Mouse (Mus musculus) myocyte (in vitro differentiated cells): ENCODE results near the gene Mmp24. TPM values are rescaled to one million over a fixed set of nuclear protein-coding genes. Genes with fewer than 3 reads are reported as not detected.
A peak's percentile ranks its signal among the peaks of the same experiment; 100 is the strongest.

Source experiments
- H3K27me3 ChIP-seq: one replicate; pipeline ENCODE4 v1.6.1; 2011; ENCODE audit not compliant: control insufficient read depth, insufficient read depth, insufficient read length
- H3K36me3 ChIP-seq: one replicate; pipeline ENCODE4 v1.6.1; 2011; ENCODE audit not compliant: control insufficient read depth, insufficient read depth
- H3K4me2 ChIP-seq: one replicate; pipeline ENCODE4 v1.6.1; 2011; ENCODE audit warnings: low read depth, control low read depth
- H3K4me3 ChIP-seq: one replicate; pipeline ENCODE4 v1.5.1; 2011; ENCODE audit warnings: mild to moderate bottlenecking, control low read depth, moderate library complexity
- H3K79me2 ChIP-seq: one replicate; pipeline ENCODE4 v1.6.1; 2011; ENCODE audit not compliant: control insufficient read depth, insufficient read depth
- H3ac ChIP-seq: one replicate; pipeline ENCODE4 v1.6.1; 2011; ENCODE audit not compliant: control insufficient read depth, insufficient read length
- CEBPB ChIP-seq: IDR thresholded peaks from 2 replicates; pipeline ENCODE4 v1.6.1; 2011; ENCODE audit warnings: mild to moderate bottlenecking, moderate library complexity; ENCODE audit not compliant: poor library complexity, insufficient read depth, severe bottlenecking
- E2F4 ChIP-seq: IDR thresholded peaks from one replicate; pipeline ENCODE4 v1.6.1; 2011; ENCODE audit warnings: mild to moderate bottlenecking, control low read depth, moderate library complexity; ENCODE audit not compliant: insufficient read depth
- MAX ChIP-seq: IDR thresholded peaks from one replicate; pipeline ENCODE4 v1.6.1; 2011; ENCODE audit warnings: low read depth, mild to moderate bottlenecking, control low read depth
- MYOD1 ChIP-seq, 3 experiments: IDR thresholded peaks; one replicate each; pipeline ENCODE4 v1.6.1; 2011; ENCODE audit warnings: control low read depth in 2 of 3, low read depth in 2 of 3, mild to moderate bottlenecking in 2 of 3, moderate library complexity in 1 of 3; ENCODE audit not compliant: insufficient read length in 2 of 3, control insufficient read depth in 1 of 3
- MYOG ChIP-seq, 3 experiments: IDR thresholded peaks; one replicate each; pipeline ENCODE4 v1.6.1; 2011; ENCODE audit warnings: control low read depth in 2 of 3, low read depth in 2 of 3, mild to moderate bottlenecking in 2 of 3; ENCODE audit not compliant: insufficient read length in 2 of 3, control insufficient read depth in 1 of 3, insufficient read depth in 1 of 3
- POLR2A ChIP-seq: IDR thresholded peaks from one replicate; pipeline ENCODE4 v1.6.1; 2011; ENCODE audit warnings: low read depth, mild to moderate bottlenecking, control low read depth, moderate library complexity; ENCODE audit not compliant: insufficient read length
- POLR2AphosphoS2 ChIP-seq: IDR thresholded peaks from one replicate; pipeline ENCODE4 v1.6.1; 2011; ENCODE audit warnings: low read depth, control low read depth; ENCODE audit not compliant: insufficient read length
- REST ChIP-seq: IDR thresholded peaks from one replicate; pipeline ENCODE4 v1.6.1; 2011; ENCODE audit warnings: mild to moderate bottlenecking, control low read depth, moderate library complexity; ENCODE audit not compliant: insufficient read depth, insufficient read length
- SRF ChIP-seq: IDR thresholded peaks from one replicate; pipeline ENCODE4 v1.6.1; 2011; ENCODE audit warnings: low read depth; ENCODE audit not compliant: control insufficient read depth, insufficient read length
- TCF12 ChIP-seq: IDR thresholded peaks from one replicate; pipeline ENCODE4 v1.6.1; 2011; ENCODE audit warnings: mild to moderate bottlenecking, control low read depth; ENCODE audit not compliant: poor library complexity, insufficient read depth, severe bottlenecking
- TCF3 ChIP-seq: IDR thresholded peaks from one replicate; pipeline ENCODE4 v1.6.1; 2011; ENCODE audit warnings: low read depth, control low read depth; ENCODE audit not compliant: insufficient read length
- USF1 ChIP-seq: IDR thresholded peaks from one replicate; pipeline ENCODE4 v1.6.1; 2011; ENCODE audit warnings: low read depth, mild to moderate bottlenecking, control low read depth, moderate library complexity
- polyA plus RNA-seq: library from polyadenylated mRNA; unstranded; fragments of >200 nt; fragmentation: generic; extraction: Trizol; gene quantifications from one replicate; pipeline ENCODE4 v1.2.1, GENCODE M21; 2012; ENCODE audit warnings: missing spikeins

Mmp24 gene
- polyA plus RNA-seq, 1 experiment = 0.02 TPM

GRCm38 (mm10) chr2:155817301-155818245 lies 42.4 kb downstream of the Mmp24 start:
- peak overlapping the region; percentile 90 for H3K4me2 ChIP-seq
- no peak overlapping the region for H3ac ChIP-seq
- H3K4me3 ChIP-seq = peak overlapping the region; percentile 43
- TF ChIP-seq CEBPB = peak; percentile 94
- peak in 1 of 3 experiments; percentile 17 for TF ChIP-seq MYOD1 (IDR thresholded peaks at IDR 0.05; ENCODE audit: control insufficient read depth in 1 of 3, insufficient read length in 2 of 3, low read depth in 2 of 3)
- no peak for TF ChIP-seq SRF
- no peak for TF ChIP-seq TCF3
- no peaks in the 10 kb centered on the region for H3K79me2 ChIP-seq
- H3K36me3 ChIP-seq = peaks cover 12% of the 10 kb centered on the region
- H3K27me3 ChIP-seq = no peaks in the 10 kb centered on the region

- Histone ChIP-seq H3K36me3 (peaks cover 21% of the 10 kb centered on the region), H3K27me3 (no peaks in the 10 kb centered on the region)
- no peak for TF ChIP-seq TCF3
- TF ChIP-seq CEBPB = no peak
- TF ChIP-seq USF1 = no peak
- peak; percentile 93 for TF ChIP-seq POLR2A
- no peak for TF ChIP-seq TCF12
- TF ChIP-seq SRF = peak; percentile 20
- peak in 1 of 3 experiments; percentile 32 for TF ChIP-seq MYOG (IDR thresholded peaks at IDR 0.05; ENCODE audit: control insufficient read depth in 1 of 3, insufficient read depth in 1 of 3, insufficient read length in 2 of 3, low read depth in 2 of 3)
- no peak for TF ChIP-seq REST
- TF ChIP-seq MYOD1 (IDR thresholded peaks at IDR 0.05; ENCODE audit: control insufficient read depth in 1 of 3, insufficient read length in 2 of 3, low read depth in 2 of 3) = peak in 1 of 3 experiments; percentile 4
- TF ChIP-seq MAX = no peak
- TF ChIP-seq E2F4 = no peak
- peak; percentile 100 for TF ChIP-seq POLR2AphosphoS2
These were observed 43.7 kb downstream of the Mmp24 start for GRCm38 (mm10) chr2:155818596-155819391.

GRCm38 (mm10) chr2:155819392-155819448 lies 44.1 kb downstream of the Mmp24 start, which contains the start of gene BC029722:
TSS of gene BC029722 (minus strand) at chr2:155819426.
- H3K79me2 ChIP-seq = peaks cover 6% of the 10 kb centered on the region
- no peaks in the 10 kb centered on the region for H3K27me3 ChIP-seq
- H3ac ChIP-seq = peak within 1 kb of the TSS; percentile 65
- TF ChIP-seq USF1 (no peak), CEBPB (no peak), E2F4 (no peak), MAX (no peak), TCF3 (no peak), REST (no peak), MYOD1 (IDR thresholded peaks at IDR 0.05; ENCODE audit: control insufficient read depth in 1 of 3, insufficient read length in 2 of 3, low read depth in 2 of 3) (no peak), MYOG (IDR thresholded peaks at IDR 0.05; ENCODE audit: control insufficient read depth in 1 of 3, insufficient read depth in 1 of 3, insufficient read length in 2 of 3, low read depth in 2 of 3) (no peak), POLR2A (no peak), POLR2AphosphoS2 (no peak), SRF (no peak)
- H3K4me2 ChIP-seq = peak within 1 kb of the TSS; percentile 90
- peaks cover 21% of the 10 kb centered on the region for H3K36me3 ChIP-seq
- H3K4me3 ChIP-seq = peak within 1 kb of the TSS; percentile 43

More at GRCm38 (mm10) chr2:155818596-155819391, 43.7 kb downstream of the Mmp24 start:
- Histone ChIP-seq H3K4me2 (peak overlapping the region; percentile 90), H3K79me2 (peaks cover 2% of the 10 kb centered on the region), H3K4me3 (peak overlapping the region; percentile 43), H3ac (peak overlapping the region; percentile 65)

- Histone ChIP-seq H3K36me3 (peaks cover 21% of the 10 kb centered on the region), H3ac (peak overlapping the region; percentile 65), H3K27me3 (no peaks in the 10 kb centered on the region), H3K4me3 (peak overlapping the region; percentile 43), H3K79me2 (peaks cover 11% of the 10 kb centered on the region), H3K4me2 (peak overlapping the region; percentile 25)
- TF ChIP-seq MYOD1 (IDR thresholded peaks at IDR 0.05; ENCODE audit: control insufficient read depth in 1 of 3, insufficient read length in 2 of 3, low read depth in 2 of 3) (no peak), USF1 (no peak), POLR2AphosphoS2 (no peak), MYOG (IDR thresholded peaks at IDR 0.05; ENCODE audit: control insufficient read depth in 1 of 3, insufficient read depth in 1 of 3, insufficient read length in 2 of 3, low read depth in 2 of 3) (no peak), TCF12 (no peak), CEBPB (no peak), E2F4 (no peak), SRF (no peak), MAX (no peak), TCF3 (no peak), POLR2A (no peak), REST (no peak)
These were observed 44.5 kb downstream of the Mmp24 start for GRCm38 (mm10) chr2:155819449-155820251.
